Mouse (Mus musculus) macrophage (primary cell): ENCODE measurements around the gene Prss38. TPM values are rescaled to one million over a fixed set of nuclear protein-coding genes. Genes with fewer than 3 reads are reported as not detected.

Source experiments
- H3K27ac ChIP-seq: fragments of 350-480 bp; formaldehyde crosslinking; 2 replicates; pipeline ENCODE4 v1.9.0; 2021
- H3K36me3 ChIP-seq: fragments of 350-480 bp; formaldehyde crosslinking; 2 replicates; pipeline ENCODE4 v1.9.0; 2021; ENCODE audit errors: inconsistent target
- H3K4me3 ChIP-seq: fragments of 350-480 bp; formaldehyde crosslinking; 2 replicates; pipeline ENCODE4 v1.9.0; 2021; ENCODE audit errors: inconsistent target
- H3K79me2 ChIP-seq: fragments of 350-480 bp; formaldehyde crosslinking; 2 replicates; pipeline ENCODE4 v1.9.0; 2021; ENCODE audit errors: inconsistent target
- WGBS: methylation state at CpG from one replicate; pipeline ENCODE4 v1.1.7; 2026; ENCODE audit warnings: inconsistent platforms; ENCODE audit not compliant: missing documents; 5-methylcytosine and 5-hydroxymethylcytosine counted together
- polyA plus RNA-seq: library from polyadenylated mRNA; stranded (reverse); fragments of 250-400 nt; gene quantifications from 3 replicates; pipeline ENCODE4 v1.2.4, GENCODE M21; 2018; ENCODE audit warnings: inconsistent platforms

The Prss38 gene
- polyA plus RNA-seq, 1 experiment from 2014 or later, result 0.11 TPM

- WGBS, result 81% methylated on average over 11 of the region's 11 CpGs
- H3K27ac ChIP-seq, result no peak overlapping the region
- no peaks in the 10 kb centered on the region for H3K79me2 ChIP-seq
- no peak overlapping the region for H3K4me3 ChIP-seq
- H3K36me3 ChIP-seq, result no peaks in the 10 kb centered on the region
These were observed 18.6 kb downstream of the Prss38 start for GRCm38 (mm10) chr11:59356874-59357289.

DNA sequence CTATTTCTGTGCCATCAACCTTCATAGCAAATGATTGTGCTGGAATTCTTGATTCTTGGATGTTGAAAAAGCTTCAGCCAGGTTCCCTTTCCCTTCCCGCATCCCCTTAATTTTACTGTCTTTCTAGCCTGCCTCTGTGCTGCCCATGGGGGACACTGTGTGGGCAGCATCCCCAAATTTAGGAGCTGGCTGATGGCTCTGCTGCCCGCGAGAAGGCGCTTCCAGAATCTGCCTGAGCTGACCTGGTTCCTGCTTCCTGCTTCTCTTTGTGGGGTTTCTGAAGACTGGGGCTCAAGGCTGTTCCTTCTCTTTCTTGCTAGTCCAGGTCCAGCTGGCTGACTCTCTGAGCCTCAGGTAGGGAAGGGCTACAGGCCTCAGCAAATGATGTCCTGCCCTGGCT, 20.7 kb downstream of the Prss38 start:
- Histone ChIP-seq H3K27ac (no peak overlapping the region), H3K4me3 (no peak overlapping the region), H3K79me2 (no peaks in the 10 kb centered on the region), H3K36me3 (no peaks in the 10 kb centered on the region)
- 76% methylated on average over 4 of the region's 4 CpGs for WGBS

DNA sequence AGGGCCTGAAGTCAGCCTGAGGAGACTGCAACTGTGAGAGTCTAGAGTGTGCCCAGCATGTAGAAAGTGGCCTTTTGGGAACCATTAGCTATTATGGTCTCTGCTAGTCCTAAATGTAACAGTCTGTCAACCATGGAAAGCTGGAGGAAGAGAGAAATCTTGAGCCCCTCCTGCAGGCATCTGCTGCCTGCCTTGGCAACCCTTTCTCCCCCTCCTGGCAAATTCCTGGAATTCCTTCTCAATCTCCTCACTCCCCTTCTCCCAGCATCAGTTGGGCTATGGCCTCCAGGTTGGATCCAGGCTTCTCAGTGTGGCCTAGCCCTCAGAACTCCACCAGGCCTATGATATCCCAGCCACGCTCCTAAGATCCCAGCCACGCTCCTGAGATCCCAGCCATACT, 25.1 kb downstream of the Prss38 start:
- WGBS, result 100% methylated on average over 2 of the region's 2 CpGs
- no peak overlapping the region for H3K27ac ChIP-seq
- H3K79me2 ChIP-seq, result no peaks in the 10 kb centered on the region

DNA sequence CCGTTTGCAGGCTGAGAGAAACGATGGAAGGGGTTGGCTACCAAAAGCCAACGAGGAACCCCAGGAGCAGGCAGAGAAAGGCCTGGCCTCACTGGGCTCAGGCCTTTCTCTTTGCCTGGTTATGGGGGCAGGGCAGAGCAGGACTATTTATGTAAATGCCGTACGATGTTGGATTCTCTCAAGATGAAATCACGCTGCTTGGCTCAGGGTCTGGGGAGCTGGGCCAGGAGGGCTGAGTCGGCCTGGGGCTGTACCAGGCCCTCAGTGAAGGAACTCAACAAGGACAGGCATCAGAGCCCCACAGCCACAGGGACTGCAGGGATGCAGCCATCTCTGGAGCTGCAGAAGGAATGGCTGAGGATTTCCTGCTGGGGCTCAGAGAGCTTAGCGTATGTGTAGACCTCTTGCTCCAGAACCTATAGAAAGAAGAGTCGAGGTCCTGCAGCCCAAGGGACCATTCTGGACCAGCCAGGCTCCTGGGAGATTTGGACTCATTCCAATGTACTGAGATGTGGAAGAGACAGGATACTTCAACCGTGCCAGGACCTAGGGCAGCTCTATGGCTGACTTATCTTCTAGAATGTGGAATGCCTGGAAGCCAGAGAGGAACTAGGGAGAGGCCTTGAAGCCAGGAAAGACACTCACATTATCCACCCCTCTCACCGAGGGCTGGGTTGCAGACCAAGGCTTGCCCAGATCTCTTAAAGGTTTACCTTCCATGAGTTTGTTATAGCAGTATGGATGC, 29.1 kb downstream of the Prss38 start:
- H3K4me3 ChIP-seq, result no peak overlapping the region
- H3K79me2 ChIP-seq, result no peaks in the 10 kb centered on the region
- 86% methylated on average over 11 of the region's 11 CpGs for WGBS
- no peak overlapping the region for H3K27ac ChIP-seq
- H3K36me3 ChIP-seq, result no peaks in the 10 kb centered on the region

More for the DNA sequence above, 25.1 kb downstream of the Prss38 start:
- H3K36me3 ChIP-seq, result no peaks in the 10 kb centered on the region
- no peak overlapping the region for H3K4me3 ChIP-seq

- H3K36me3 ChIP-seq, result no peaks in the 10 kb centered on the region
- no peak overlapping the region for H3K27ac ChIP-seq
- H3K4me3 ChIP-seq, result no peak overlapping the region
- H3K79me2 ChIP-seq, result no peaks in the 10 kb centered on the region
- 17% methylated on average over 5 of the region's 5 CpGs for WGBS
These were observed 32.5 kb downstream of the Prss38 start for GRCm38 (mm10) chr11:59342956-59343355.

- no peak overlapping the region for H3K27ac ChIP-seq
- H3K36me3 ChIP-seq, result no peaks in the 10 kb centered on the region
- no peaks in the 10 kb centered on the region for H3K79me2 ChIP-seq
- H3K4me3 ChIP-seq, result no peak overlapping the region
- 95% methylated on average over 2 of the region's 2 CpGs for WGBS
These were observed 36.7 kb downstream of the Prss38 start for GRCm38 (mm10) chr11:59338736-59339120.

DNA sequence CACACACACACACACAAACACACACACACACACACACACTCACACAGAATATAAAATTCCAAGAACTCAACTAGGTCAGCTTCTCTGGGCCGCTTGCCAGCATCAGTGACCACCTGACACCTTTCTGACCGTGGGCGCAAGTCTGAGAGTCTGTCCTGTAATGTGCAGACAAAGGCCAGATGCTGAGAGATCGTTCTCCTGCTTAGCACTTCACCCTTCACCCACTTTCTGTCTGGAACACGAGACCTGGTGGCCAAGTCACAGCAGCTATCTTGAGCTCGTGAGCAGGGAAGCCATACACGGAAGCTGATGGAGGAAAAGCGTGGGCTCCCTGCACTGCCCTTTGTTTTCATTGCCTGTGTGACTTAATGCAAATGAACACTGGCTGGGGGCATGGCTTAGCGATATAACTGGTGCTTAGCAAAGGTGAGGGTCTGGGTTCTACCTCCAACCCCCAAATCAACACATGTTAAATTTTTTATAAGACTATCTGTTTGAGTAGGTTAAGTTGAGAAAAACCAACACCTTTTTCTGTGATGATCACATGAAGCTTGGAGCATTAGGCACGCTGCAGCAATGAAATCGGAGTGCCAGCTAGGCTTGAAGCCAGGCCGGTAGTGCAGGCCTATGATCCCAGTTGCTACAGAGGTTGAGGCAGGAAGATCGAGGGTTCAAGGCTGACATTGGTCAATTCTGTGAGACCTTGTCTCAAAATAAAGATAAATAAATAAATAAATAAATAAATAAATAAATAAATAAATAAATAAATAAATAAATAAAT, 37.3 kb downstream of the Prss38 start:
- 92% methylated on average over 13 of the region's 13 CpGs for WGBS
- Histone ChIP-seq H3K4me3 (no peak overlapping the region), H3K36me3 (no peaks in the 10 kb centered on the region), H3K27ac (no peak overlapping the region), H3K79me2 (no peaks in the 10 kb centered on the region)

- no peaks in the 10 kb centered on the region for H3K36me3 ChIP-seq
- H3K27ac ChIP-seq, result no peak overlapping the region
- WGBS, result 82% methylated on average over 1 of the region's 1 CpGs
- no peak overlapping the region for H3K4me3 ChIP-seq
- no peaks in the 10 kb centered on the region for H3K79me2 ChIP-seq
These were observed 39.1 kb downstream of the Prss38 start for GRCm38 (mm10) chr11:59336381-59336780.

GRCm38 (mm10) chr11:59335942-59336341, 39.5 kb downstream of the Prss38 start:
- H3K79me2 ChIP-seq, result no peaks in the 10 kb centered on the region
- H3K27ac ChIP-seq, result no peak overlapping the region
- no peaks in the 10 kb centered on the region for H3K36me3 ChIP-seq
- 48% methylated on average over 2 of the region's 2 CpGs for WGBS
- no peak overlapping the region for H3K4me3 ChIP-seq

DNA sequence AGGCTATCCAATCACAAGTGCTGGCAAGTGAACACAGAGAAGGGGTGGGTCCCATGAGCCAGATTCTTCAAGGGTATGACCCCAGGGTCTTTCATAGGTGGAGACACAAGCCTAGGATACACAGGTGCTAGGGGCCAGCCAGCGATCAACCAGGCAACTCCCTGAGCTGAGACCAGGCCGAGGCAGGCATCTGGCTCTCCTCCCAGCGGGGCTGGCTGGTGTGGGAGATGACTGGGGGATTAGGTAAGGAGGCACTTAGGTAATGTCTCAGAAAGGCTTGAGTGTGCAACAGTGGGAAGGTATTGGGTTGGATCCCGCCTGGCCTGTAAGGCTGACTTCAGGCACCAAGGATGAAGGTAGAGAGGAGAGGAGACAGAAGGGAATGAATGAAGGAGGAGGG, 40.3 kb downstream of the Prss38 start:
- Histone ChIP-seq H3K4me3 (no peak overlapping the region), H3K79me2 (no peaks in the 10 kb centered on the region), H3K36me3 (no peaks in the 10 kb centered on the region), H3K27ac (no peak overlapping the region)
- 93% methylated on average over 4 of the region's 4 CpGs for WGBS

DNA sequence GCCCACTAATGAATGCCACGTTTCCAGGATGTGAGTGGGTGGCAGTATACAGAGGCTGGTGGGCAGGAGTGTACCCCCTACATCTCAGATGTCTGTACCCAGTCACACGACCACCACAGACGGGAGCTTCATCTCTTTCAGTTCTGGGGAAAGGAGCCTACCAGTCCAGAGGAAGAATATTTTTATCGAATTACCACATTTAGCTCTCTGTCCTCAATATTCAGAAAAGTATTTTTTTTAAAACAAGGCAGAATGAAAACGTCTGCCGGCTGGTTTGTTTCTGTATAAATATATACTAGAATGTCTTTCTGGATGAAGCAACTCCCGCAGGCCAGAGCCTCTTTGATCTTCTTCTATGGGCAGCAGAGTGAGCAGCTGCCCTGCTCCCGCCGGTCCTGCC, 42.5 kb downstream of the Prss38 start:
- Histone ChIP-seq H3K36me3 (no peaks in the 10 kb centered on the region), H3K79me2 (no peaks in the 10 kb centered on the region), H3K4me3 (no peak overlapping the region), H3K27ac (no peak overlapping the region)
- 73% methylated on average over 9 of the region's 9 CpGs for WGBS

DNA sequence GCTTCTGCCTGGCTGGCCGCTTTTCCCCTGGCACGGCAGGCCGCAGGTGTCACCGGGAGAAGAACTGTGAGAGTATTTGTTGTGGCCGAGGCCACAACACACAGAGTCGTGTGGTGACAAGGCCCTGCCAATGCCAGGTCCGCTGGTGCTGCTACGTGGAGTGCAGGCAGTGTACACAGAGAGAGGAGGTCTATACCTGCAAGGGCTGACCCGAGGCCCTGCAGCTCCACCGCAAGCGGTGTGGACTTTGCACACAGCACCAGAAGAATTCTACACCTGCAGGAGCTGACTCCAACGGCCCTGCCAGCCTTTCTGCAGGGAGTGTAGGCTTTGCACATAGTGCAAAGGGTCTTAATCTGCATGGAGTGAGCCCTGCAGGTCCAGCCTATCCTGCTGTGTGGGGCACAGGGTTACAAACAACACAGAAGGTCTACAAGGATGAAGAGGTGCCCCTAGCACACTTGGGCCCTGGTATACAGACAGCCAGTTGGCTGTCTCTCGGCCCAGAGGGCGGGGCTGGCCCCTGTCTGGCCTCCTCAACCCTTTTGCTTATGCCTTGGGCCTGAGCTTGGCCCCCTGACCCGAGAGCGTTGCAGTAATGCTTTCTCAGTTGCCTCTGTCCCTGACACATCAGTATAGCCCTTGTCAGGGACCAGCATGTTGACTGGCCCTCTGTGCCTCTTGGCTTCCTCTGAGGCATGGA, 44.1 kb downstream of the Prss38 start:
- H3K79me2 ChIP-seq, result no peaks in the 10 kb centered on the region
- no peak overlapping the region for H3K4me3 ChIP-seq
- no peaks in the 10 kb centered on the region for H3K36me3 ChIP-seq
- H3K27ac ChIP-seq, result no peak overlapping the region
- WGBS, result 93% methylated on average over 16 of the region's 16 CpGs

GRCm38 (mm10) chr11:59330560-59330959, 44.9 kb downstream of the Prss38 start:
- 63% methylated on average over 5 of the region's 5 CpGs for WGBS
- Histone ChIP-seq H3K79me2 (no peaks in the 10 kb centered on the region), H3K27ac (no peak overlapping the region), H3K36me3 (no peaks in the 10 kb centered on the region), H3K4me3 (no peak overlapping the region)

- Histone ChIP-seq H3K27ac (no peak overlapping the region), H3K4me3 (no peak overlapping the region), H3K36me3 (no peaks in the 10 kb centered on the region), H3K79me2 (no peaks in the 10 kb centered on the region)
- 93% methylated on average over 6 of the region's 6 CpGs for WGBS
These were observed 45.8 kb downstream of the Prss38 start for GRCm38 (mm10) chr11:59329616-59330015.

- 92% methylated on average over 14 of the region's 18 CpGs for WGBS
- H3K4me3 ChIP-seq, result no peak overlapping the region
- no peaks in the 10 kb centered on the region for H3K36me3 ChIP-seq
- no peaks in the 10 kb centered on the region for H3K79me2 ChIP-seq
- H3K27ac ChIP-seq, result no peak overlapping the region
These were observed 47.8 kb downstream of the Prss38 start for GRCm38 (mm10) chr11:59327625-59328024.
